Mouse (Mus musculus): ENCODE measurements around the gene Erich3. TPM values are rescaled to one million over a fixed set of nuclear protein-coding genes. Genes with fewer than 3 reads are reported as not detected.

Erich3 gene
- polyA plus RNA-seq (2014; fragmentation: Illumina TruSeq; extraction: RNeasy Lipid Tissue Mini Kit (QIAGEN cat#74804); ENCODE audit: low read depth, low replicate concordance), result not detected

DNA sequence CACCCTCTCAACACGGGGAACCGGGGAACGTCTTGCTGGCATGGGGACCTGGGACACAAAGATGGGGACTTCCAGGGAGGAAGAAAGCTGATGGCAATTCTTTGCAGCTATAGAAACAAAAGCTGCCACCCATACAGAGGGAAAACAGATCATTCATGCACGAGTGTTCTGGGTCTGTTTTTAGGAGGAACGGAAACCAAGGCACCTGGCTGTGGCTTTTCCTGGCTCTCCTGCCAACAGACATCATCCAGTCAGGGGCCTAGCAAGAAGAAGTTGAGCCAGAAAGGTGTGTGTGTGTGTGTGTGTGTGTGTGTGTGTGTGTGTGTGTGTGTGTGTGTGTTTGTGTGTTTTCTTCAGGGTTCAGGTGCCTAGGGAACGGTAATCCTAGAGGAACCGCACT lies at the start of gene Erich3:
Gene Erich3 (plus strand): TSS at position 315 of the 400 bp plus-strand sequence.

Other genes with a start within 250 kb of the Erich3 start
- gene Cryz, start 67.1 kb upstream of the Erich3 start, polyA plus RNA-seq (2014; fragmentation: Illumina TruSeq; extraction: RNeasy Lipid Tissue Mini Kit (QIAGEN cat#74804); ENCODE audit: low read depth, low replicate concordance), result 90.6 TPM
- 1.0 TPM for gene Tyw3, start 66.8 kb upstream of the Erich3 start, polyA plus RNA-seq (2014; fragmentation: Illumina TruSeq; extraction: RNeasy Lipid Tissue Mini Kit (QIAGEN cat#74804); ENCODE audit: low read depth, low replicate concordance)

Measured in liver, adult 10 weeks (tissue).